Mouse (Mus musculus): ENCODE results near the gene Rab35. TPM values are rescaled to one million over a fixed set of nuclear protein-coding genes. Genes with fewer than 3 reads are reported as not detected.

Rab35 gene
- polyA plus RNA-seq, 1 experiment, result 52.0 TPM

GRCm38 (mm10) chr5:115686716-115687115 lies 55.0 kb downstream of the Rab35 start:
- Histone ChIP-seq H3K4me3 (ENCODE audit: insufficient read depth, poor library complexity, severe bottlenecking) (no peak overlapping the region), H3ac (ENCODE audit: control insufficient read depth, insufficient read length, low read depth) (no peak overlapping the region), H3K79me3 (ENCODE audit: low read depth) (no peaks in the 10 kb centered on the region), H3K36me3 (ENCODE audit: control insufficient read depth, insufficient read depth) (no peaks in the 10 kb centered on the region), H3K79me2 (ENCODE audit: control insufficient read depth, insufficient read depth) (no peaks in the 10 kb centered on the region), H3K27me3 (ENCODE audit: control insufficient read depth, insufficient read depth, insufficient read length) (peaks cover 28% of the 10 kb centered on the region)
- TF ChIP-seq FOSL1 (IDR thresholded peaks at IDR 0.05; ENCODE audit: insufficient read depth, low read length, poor library complexity, severe bottlenecking) (no peak), CEBPB (IDR thresholded peaks at IDR 0.05; ENCODE audit: low read depth) (no peak), MYOG (IDR thresholded peaks at IDR 0.05; ENCODE audit: control insufficient read depth, extremely low read depth, insufficient read length) (no peak), CTCF (IDR thresholded peaks at IDR 0.05; ENCODE audit: control insufficient read depth, insufficient read depth, insufficient read length) (no peak), MAX (IDR thresholded peaks at IDR 0.05) (no peak), USF1 (IDR thresholded peaks at IDR 0.05; ENCODE audit: low read depth) (no peak)

- TF ChIP-seq FOSL1 (IDR thresholded peaks at IDR 0.05; ENCODE audit: insufficient read depth, low read length, poor library complexity, severe bottlenecking) (no peak), USF1 (IDR thresholded peaks at IDR 0.05; ENCODE audit: low read depth) (no peak), CEBPB (IDR thresholded peaks at IDR 0.05; ENCODE audit: low read depth) (no peak), MAX (IDR thresholded peaks at IDR 0.05) (no peak), MYOG (IDR thresholded peaks at IDR 0.05; ENCODE audit: control insufficient read depth, extremely low read depth, insufficient read length) (no peak), CTCF (IDR thresholded peaks at IDR 0.05; ENCODE audit: control insufficient read depth, insufficient read depth, insufficient read length) (no peak), MYOD1 (IDR thresholded peaks at IDR 0.05; ENCODE audit: control insufficient read depth, insufficient read length, low read depth) (no peak)
- Histone ChIP-seq H3ac (ENCODE audit: control insufficient read depth, insufficient read length, low read depth) (no peak overlapping the region), H3K4me3 (ENCODE audit: insufficient read depth, poor library complexity, severe bottlenecking) (no peak overlapping the region), H3K36me3 (ENCODE audit: control insufficient read depth, insufficient read depth) (no peaks in the 10 kb centered on the region), H3K27me3 (ENCODE audit: control insufficient read depth, insufficient read depth, insufficient read length) (peaks cover 18% of the 10 kb centered on the region), H3K79me2 (ENCODE audit: control insufficient read depth, insufficient read depth) (no peaks in the 10 kb centered on the region), H3K79me3 (ENCODE audit: low read depth) (no peaks in the 10 kb centered on the region)
Observed at GRCm38 (mm10) chr5:115693271-115693670, 61.6 kb downstream of the Rab35 start.

GRCm38 (mm10) chr5:115695191-115695770 lies 63.6 kb downstream of the Rab35 start:
- no peak overlapping the region for H3ac ChIP-seq (ENCODE audit: control insufficient read depth, insufficient read length, low read depth)
- TF ChIP-seq CTCF (IDR thresholded peaks at IDR 0.05; ENCODE audit: control insufficient read depth, insufficient read depth, insufficient read length), result no peak
- TF ChIP-seq USF1 (IDR thresholded peaks at IDR 0.05; ENCODE audit: low read depth), result no peak
- no peak for TF ChIP-seq MAX (IDR thresholded peaks at IDR 0.05)
- no peak for TF ChIP-seq MYOD1 (IDR thresholded peaks at IDR 0.05; ENCODE audit: control insufficient read depth, insufficient read length, low read depth)
- no peak for TF ChIP-seq CEBPB (IDR thresholded peaks at IDR 0.05; ENCODE audit: low read depth)
- H3K27me3 ChIP-seq (ENCODE audit: control insufficient read depth, insufficient read depth, insufficient read length), result peaks cover 29% of the 10 kb centered on the region
- no peaks in the 10 kb centered on the region for H3K79me3 ChIP-seq (ENCODE audit: low read depth)
- no peak overlapping the region for H3K4me3 ChIP-seq (ENCODE audit: insufficient read depth, poor library complexity, severe bottlenecking)
- no peaks in the 10 kb centered on the region for H3K36me3 ChIP-seq (ENCODE audit: control insufficient read depth, insufficient read depth)
- no peaks in the 10 kb centered on the region for H3K79me2 ChIP-seq (ENCODE audit: control insufficient read depth, insufficient read depth)

- H3K27me3 ChIP-seq (ENCODE audit: control insufficient read depth, insufficient read depth, insufficient read length), result peaks cover 37% of the 10 kb centered on the region
- no peaks in the 10 kb centered on the region for H3K79me3 ChIP-seq (ENCODE audit: low read depth)
- no peak overlapping the region for H3K4me3 ChIP-seq (ENCODE audit: insufficient read depth, poor library complexity, severe bottlenecking)
- no peaks in the 10 kb centered on the region for H3K36me3 ChIP-seq (ENCODE audit: control insufficient read depth, insufficient read depth)
- no peaks in the 10 kb centered on the region for H3K79me2 ChIP-seq (ENCODE audit: control insufficient read depth, insufficient read depth)
- no peak overlapping the region for H3ac ChIP-seq (ENCODE audit: control insufficient read depth, insufficient read length, low read depth)
- no peak for TF ChIP-seq MYOD1 (IDR thresholded peaks at IDR 0.05; ENCODE audit: control insufficient read depth, insufficient read length, low read depth)
- TF ChIP-seq FOSL1 (IDR thresholded peaks at IDR 0.05; ENCODE audit: insufficient read depth, low read length, poor library complexity, severe bottlenecking), result no peak
- no peak for TF ChIP-seq USF1 (IDR thresholded peaks at IDR 0.05; ENCODE audit: low read depth)
- TF ChIP-seq CTCF (IDR thresholded peaks at IDR 0.05; ENCODE audit: control insufficient read depth, insufficient read depth, insufficient read length), result no peak
- TF ChIP-seq MYOG (IDR thresholded peaks at IDR 0.05; ENCODE audit: control insufficient read depth, extremely low read depth, insufficient read length), result no peak
- TF ChIP-seq MAX (IDR thresholded peaks at IDR 0.05), result no peak
- no peak for TF ChIP-seq CEBPB (IDR thresholded peaks at IDR 0.05; ENCODE audit: low read depth)
Observed at GRCm38 (mm10) chr5:115696811-115697210, 65.1 kb downstream of the Rab35 start.

Small RNA genes within 50 kb of the gene (microRNA-seq; reads per million reads assigned to microRNA genes)
- gene Mir7030 (ENCODE audit: borderline microRNAs expressed), result 0.20 reads per million

Other genes with a start within 250 kb of the Rab35 start
- gene Msi1, start 202.3 kb upstream of the Rab35 start, polyA plus RNA-seq (2012; fragmentation: generic; extraction: Trizol), result 0.90 TPM
- gene Pla2g1b, start 165.6 kb upstream of the Rab35 start, polyA plus RNA-seq (2012; fragmentation: generic; extraction: Trizol), result not detected
- gene Sirt4, start 147.2 kb upstream of the Rab35 start, polyA plus RNA-seq (2012; fragmentation: generic; extraction: Trizol), result 9.2 TPM
- 46.8 TPM for gene Pxn, start 125.2 kb upstream of the Rab35 start, polyA plus RNA-seq (2012; fragmentation: generic; extraction: Trizol)
- 5,791 TPM for gene Rplp0, start 72.4 kb upstream of the Rab35 start, polyA plus RNA-seq (2012; fragmentation: generic; extraction: Trizol)
- 46.2 TPM for gene Gcn1l1, start 66.7 kb upstream of the Rab35 start, polyA plus RNA-seq (2012; fragmentation: generic; extraction: Trizol)
- 2.4 TPM for gene Bicdl1, start 99.7 kb downstream of the Rab35 start, polyA plus RNA-seq (2012; fragmentation: generic; extraction: Trizol)
- gene Cit, start 213.4 kb downstream of the Rab35 start, polyA plus RNA-seq (2012; fragmentation: generic; extraction: Trizol), result 19.9 TPM